Mouse (Mus musculus) limb, embryonic 11.5 days (tissue): ENCODE data around the gene Sorbs2. TPM values are rescaled to one million over a fixed set of nuclear protein-coding genes. Genes with fewer than 3 reads are reported as not detected.

Experiments used
- ATAC-seq: fragments of 200-750 bp; cut with Nextera tagmentation; 2 replicates; pipeline ENCODE4 v1.8.0; 2017; ENCODE audit warnings: low read depth; ENCODE audit not compliant: insufficient number of reproducible peaks, low FRiP score, low TSS enrichment
- DNase-seq: peaks from one replicate; pipeline ENCODE4 v3.0.0-alpha.2; 2015; ENCODE audit warnings: low spot score
- H3K27ac ChIP-seq: fragments of 300-500 bp; sonication (generic); replicated peaks from 2 replicates; pipeline ENCODE4 v1.5.1; 2014; ENCODE audit warnings: low read depth, mild to moderate bottlenecking, low read length
- H3K27me3 ChIP-seq: fragments of 300-500 bp; sonication (generic); 2 replicates; pipeline ENCODE4 v1.6.1; 2014; ENCODE audit warnings: mild to moderate bottlenecking, low read length, mixed read lengths; ENCODE audit not compliant: control insufficient read depth, insufficient read depth
- H3K36me3 ChIP-seq: fragments of 300-500 bp; sonication (generic); 2 replicates; pipeline ENCODE4 v1.6.1; 2014; ENCODE audit warnings: mild to moderate bottlenecking, low read length, moderate library complexity, mixed read lengths; ENCODE audit not compliant: control insufficient read depth, insufficient read depth
- H3K4me1 ChIP-seq: fragments of 300-500 bp; sonication (generic); 2 replicates; pipeline ENCODE4 v1.6.1; 2014; ENCODE audit warnings: low read length, mixed read lengths; ENCODE audit not compliant: control insufficient read depth, insufficient read depth
- H3K4me2 ChIP-seq: fragments of 300-500 bp; sonication (generic); 2 replicates; pipeline ENCODE4 v1.6.1; 2014; ENCODE audit warnings: low read depth, mild to moderate bottlenecking, moderate library complexity; ENCODE audit not compliant: severe bottlenecking
- H3K4me3 ChIP-seq: fragments of 300-500 bp; sonication (generic); 2 replicates; pipeline ENCODE4 v1.5.1; 2014; ENCODE audit warnings: low read depth, low read length
- H3K9ac ChIP-seq: fragments of 300-500 bp; sonication (generic); 2 replicates; pipeline ENCODE4 v1.6.1; 2014; ENCODE audit warnings: mild to moderate bottlenecking, low read length
- H3K9me3 ChIP-seq: fragments of 300-500 bp; sonication (generic); 2 replicates; pipeline ENCODE4 v1.6.1; 2016; ENCODE audit warnings: low read length; ENCODE audit not compliant: control insufficient read depth
- WGBS: fragments of 180-500 bp; shearing (Covaris S2); extraction: QIAGEN DNeasy Blood & Tissue Kit; methylation state at CpG from one replicate; pipeline ENCODE4 v1.1.7; 2014; 5-methylcytosine and 5-hydroxymethylcytosine counted together
- polyA plus RNA-seq: library from polyadenylated mRNA; unstranded; fragments of >200 nt; fragmentation: Nextera tagmentation; extraction: Ambion mirVana; gene quantifications from 2 replicates; pipeline ENCODE4 v1.2.1, GENCODE M21; 2014

Sorbs2 gene
- polyA plus RNA-seq, 1 experiment from 2014 or later: 26.1 TPM

- no peaks in the 10 kb centered on the region for H3K36me3 ChIP-seq
- no peak for ATAC-seq
- H3K9ac ChIP-seq: no peak overlapping the region
- 79% methylated on average over 1 of the region's 1 CpGs for WGBS
- H3K27me3 ChIP-seq: no peaks in the 10 kb centered on the region
- H3K27ac ChIP-seq: no peak overlapping the region
- H3K9me3 ChIP-seq: no peaks in the 10 kb centered on the region
- no peak for DNase-seq
- H3K4me3 ChIP-seq: no peak overlapping the region
- no peak overlapping the region for H3K4me2 ChIP-seq
- no peaks in the 10 kb centered on the region for H3K4me1 ChIP-seq
Measured at GRCm38 (mm10) chr8:45583856-45584255, 76.3 kb downstream of the Sorbs2 start.

GRCm38 (mm10) chr8:45584390-45585052 is 76.9 kb downstream of the Sorbs2 start:
- Histone ChIP-seq H3K4me3 (no peak overlapping the region), H3K4me2 (no peak overlapping the region), H3K4me1 (no peaks in the 10 kb centered on the region), H3K36me3 (no peaks in the 10 kb centered on the region), H3K9ac (no peak overlapping the region), H3K27ac (no peak overlapping the region), H3K9me3 (no peaks in the 10 kb centered on the region), H3K27me3 (no peaks in the 10 kb centered on the region)
- ATAC-seq (no peak), DNase-seq (no peak)
- 91% methylated on average over 9 of the region's 9 CpGs for WGBS

- Histone ChIP-seq H3K9me3 (no peaks in the 10 kb centered on the region), H3K4me3 (no peak overlapping the region), H3K27ac (no peak overlapping the region), H3K27me3 (no peaks in the 10 kb centered on the region), H3K4me2 (no peak overlapping the region), H3K9ac (no peak overlapping the region), H3K4me1 (no peaks in the 10 kb centered on the region), H3K36me3 (no peaks in the 10 kb centered on the region)
- no peak for ATAC-seq
- DNase-seq: no peak
- WGBS: 73% methylated on average over 4 of the region's 4 CpGs
Measured at GRCm38 (mm10) chr8:45585158-45585557, 77.6 kb downstream of the Sorbs2 start.

- H3K27me3 ChIP-seq: no peaks in the 10 kb centered on the region
- DNase-seq: no peak
- no peak for ATAC-seq
- no peaks in the 10 kb centered on the region for H3K4me1 ChIP-seq
- no peak overlapping the region for H3K27ac ChIP-seq
- no peak overlapping the region for H3K4me3 ChIP-seq
- WGBS: 95% methylated on average over 9 of the region's 9 CpGs
- no peak overlapping the region for H3K4me2 ChIP-seq
- H3K9ac ChIP-seq: no peak overlapping the region
- H3K9me3 ChIP-seq: no peaks in the 10 kb centered on the region
- no peaks in the 10 kb centered on the region for H3K36me3 ChIP-seq
Measured at GRCm38 (mm10) chr8:45587011-45587410, 79.4 kb downstream of the Sorbs2 start.

- H3K9ac ChIP-seq: no peak overlapping the region
- H3K9me3 ChIP-seq: no peaks in the 10 kb centered on the region
- ATAC-seq (no peak), DNase-seq (no peak)
- 86% methylated on average over 4 of the region's 4 CpGs for WGBS
- H3K4me1 ChIP-seq: no peaks in the 10 kb centered on the region
- no peak overlapping the region for H3K4me3 ChIP-seq
- H3K36me3 ChIP-seq: no peaks in the 10 kb centered on the region
- no peaks in the 10 kb centered on the region for H3K27me3 ChIP-seq
- H3K4me2 ChIP-seq: no peak overlapping the region
- no peak overlapping the region for H3K27ac ChIP-seq
Measured at GRCm38 (mm10) chr8:45591888-45592287, 84.3 kb downstream of the Sorbs2 start.

GRCm38 (mm10) chr8:45593711-45594110 is 86.1 kb downstream of the Sorbs2 start:
- Histone ChIP-seq H3K27ac (no peak overlapping the region), H3K36me3 (no peaks in the 10 kb centered on the region), H3K4me2 (no peak overlapping the region), H3K4me3 (no peak overlapping the region), H3K4me1 (no peaks in the 10 kb centered on the region), H3K9me3 (no peaks in the 10 kb centered on the region), H3K27me3 (no peaks in the 10 kb centered on the region), H3K9ac (no peak overlapping the region)
- ATAC-seq (no peak), DNase-seq (no peak)
- 86% methylated on average over 5 of the region's 5 CpGs for WGBS

GRCm38 (mm10) chr8:45595983-45596382 is 88.4 kb downstream of the Sorbs2 start:
- Histone ChIP-seq H3K27ac (no peak overlapping the region), H3K9ac (no peak overlapping the region), H3K36me3 (no peaks in the 10 kb centered on the region), H3K9me3 (no peaks in the 10 kb centered on the region), H3K4me2 (no peak overlapping the region), H3K27me3 (no peaks in the 10 kb centered on the region), H3K4me1 (no peaks in the 10 kb centered on the region), H3K4me3 (no peak overlapping the region)
- DNase-seq (no peak), ATAC-seq (no peak)
- WGBS: 88% methylated on average over 1 of the region's 1 CpGs

GRCm38 (mm10) chr8:45596591-45596990 is 89.0 kb downstream of the Sorbs2 start:
- no peak overlapping the region for H3K27ac ChIP-seq
- DNase-seq: no peak
- H3K36me3 ChIP-seq: no peaks in the 10 kb centered on the region
- no peaks in the 10 kb centered on the region for H3K4me1 ChIP-seq
- WGBS: 87% methylated on average over 2 of the region's 2 CpGs
- H3K4me2 ChIP-seq: no peak overlapping the region
- no peak overlapping the region for H3K9ac ChIP-seq
- no peaks in the 10 kb centered on the region for H3K27me3 ChIP-seq
- H3K4me3 ChIP-seq: no peak overlapping the region
- H3K9me3 ChIP-seq: no peaks in the 10 kb centered on the region
- no peak for ATAC-seq
